Mouse (Mus musculus) CH12.LX (cell line): ENCODE data around the gene Prodh2. TPM values are rescaled to one million over a fixed set of nuclear protein-coding genes. Genes with fewer than 3 reads are reported as not detected.

ENCODE experiments used
- DNase-seq: peaks from one replicate; pipeline ENCODE4 v3.0.0-alpha.2; 2013; ENCODE audit errors: extremely low read depth
- H3K27ac ChIP-seq: 2 replicates; pipeline ENCODE4 v1.5.1; 2012; ENCODE audit warnings: low read depth, mild to moderate bottlenecking, control low read depth, moderate library complexity; ENCODE audit not compliant: insufficient read depth
- H3K27me3 ChIP-seq: replicated peaks from 2 replicates; pipeline ENCODE3; 2012; ENCODE audit warnings: inconsistent platforms
- H3K36me3 ChIP-seq, 2 experiments: replicated peaks in 1 of 2; 2 replicates each; pipeline versions ENCODE3 to v1.6.1; 2012; ENCODE audit warnings: inconsistent platforms in 1 of 2, low read length in 1 of 2, mild to moderate bottlenecking in 1 of 2, mixed read lengths in 1 of 2, moderate library complexity in 1 of 2; ENCODE audit not compliant: control insufficient read depth in 1 of 2, insufficient read depth in 1 of 2
- H3K4me1 ChIP-seq, 2 experiments: 2 replicates each; pipeline ENCODE4 v1.6.1; 2012; ENCODE audit warnings: inconsistent platforms in 1 of 2, moderate library complexity in 1 of 2; ENCODE audit not compliant: insufficient read depth in 2 of 2, control insufficient read depth in 1 of 2
- H3K4me2 ChIP-seq: 2 replicates; pipeline ENCODE4 v1.6.1; 2012; ENCODE audit warnings: low read depth, mild to moderate bottlenecking, control low read depth; ENCODE audit not compliant: poor library complexity, insufficient read depth, severe bottlenecking
- H3K4me3 ChIP-seq, 3 experiments: fragments of 150-350 bp in 1 of 3; sonication (generic) in 1 of 3; replicated peaks in 1 of 3; 2 replicates each; pipeline versions ENCODE3 to v1.5.1; 2011 to 2012; ENCODE audit warnings: low read depth in 2 of 3, low read length in 2 of 3, mild to moderate bottlenecking in 2 of 3, moderate library complexity in 2 of 3, control low read depth in 1 of 3, improper control_type of control experiment in 1 of 3, inconsistent platforms in 1 of 3, mixed read lengths in 1 of 3; ENCODE audit not compliant: poor library complexity in 1 of 3
- H3K79me2 ChIP-seq: replicated peaks from 2 replicates; pipeline ENCODE4 v1.6.1; 2012; ENCODE audit warnings: mild to moderate bottlenecking, moderate library complexity; ENCODE audit not compliant: control insufficient read depth, poor library complexity, insufficient read depth, severe bottlenecking; ENCODE audit errors: extremely low read depth
- H3K9ac ChIP-seq: 2 replicates; pipeline ENCODE4 v1.6.1; 2012; ENCODE audit warnings: low read depth, mild to moderate bottlenecking, control low read depth, moderate library complexity; ENCODE audit not compliant: insufficient read depth
- H3K9me3 ChIP-seq: replicated peaks from 2 replicates; pipeline ENCODE3; 2012; ENCODE audit warnings: low read length, inconsistent platforms, mixed read lengths
- BHLHE40 ChIP-seq: IDR thresholded peaks from 2 replicates; pipeline ENCODE4 v1.6.1; 2011; ENCODE audit warnings: mild to moderate bottlenecking, low read depth, low read length, improper control_type of control experiment
- CHD2 ChIP-seq: IDR thresholded peaks from 2 replicates; pipeline ENCODE4 v1.6.1; 2011; ENCODE audit warnings: low read length, improper control_type of control experiment
- CTCF ChIP-seq, 2 experiments: IDR thresholded peaks in 1 of 2; conservative IDR thresholded peaks in 1 of 2; 2 replicates each; pipeline ENCODE4 v1.5.1; 2011 to 2012; ENCODE audit warnings: low read depth in 2 of 2, low read length in 2 of 2, improper control_type of control experiment in 1 of 2, inconsistent platforms in 1 of 2, mild to moderate bottlenecking in 1 of 2, moderate library complexity in 1 of 2
- ELF1 ChIP-seq: IDR thresholded peaks from 2 replicates; pipeline ENCODE4 v1.6.1; 2014; ENCODE audit warnings: low read depth, mild to moderate bottlenecking, inconsistent platforms, low read length, improper control_type of control experiment
- KAT2A ChIP-seq: IDR thresholded peaks from 2 replicates; pipeline ENCODE4 v1.6.1; 2012; ENCODE audit warnings: low read length, improper control_type of control experiment, inconsistent platforms; ENCODE audit not compliant: insufficient replicate concordance
- MAX ChIP-seq: IDR thresholded peaks from 2 replicates; pipeline ENCODE4 v1.6.1; 2011; ENCODE audit warnings: low read length, improper control_type of control experiment
- NRF1 ChIP-seq: IDR thresholded peaks from 2 replicates; pipeline ENCODE4 v1.6.1; 2014; ENCODE audit warnings: low read depth, mild to moderate bottlenecking, inconsistent platforms, low read length, improper control_type of control experiment, moderate library complexity
- PAX5 ChIP-seq: IDR thresholded peaks from 2 replicates; pipeline ENCODE4 v1.6.1; 2012; ENCODE audit warnings: low read length, inconsistent platforms, mixed read lengths
- RAD21 ChIP-seq: IDR thresholded peaks from 2 replicates; pipeline ENCODE4 v1.6.1; 2011; ENCODE audit warnings: low read depth, mild to moderate bottlenecking, low read length, improper control_type of control experiment, moderate library complexity
- SIN3A ChIP-seq: IDR thresholded peaks from 2 replicates; pipeline ENCODE4 v1.6.1; 2012; ENCODE audit warnings: low read length, improper control_type of control experiment, inconsistent platforms
- TBP ChIP-seq: conservative IDR thresholded peaks from 2 replicates; pipeline ENCODE4 v1.6.1; 2011; ENCODE audit warnings: low read depth, low read length, improper control_type of control experiment
- USF1 ChIP-seq: IDR thresholded peaks from 2 replicates; pipeline ENCODE4 v1.6.1; 2014; ENCODE audit warnings: low read depth, mild to moderate bottlenecking, inconsistent platforms, low read length, improper control_type of control experiment
- USF2 ChIP-seq: conservative IDR thresholded peaks from 2 replicates; pipeline ENCODE4 v1.6.1; 2011; ENCODE audit warnings: low read depth, low read length, improper control_type of control experiment
- dilution Hi-C: fragments of 300-500 bp; cut with MboI; formaldehyde crosslinking; loops from 2 replicates; pipeline ENCODE4 v1.14.3; 2020; ENCODE audit warnings: low sequenced_read_pairs; ENCODE audit not compliant: extremely low pct_unique_long_range_greater_than_20kb, extremely low pct_ligation_motif_present
- in situ Hi-C: fragments of 300-500 bp; cut with MboI; formaldehyde crosslinking; loops from 3 replicates; pipeline ENCODE4 v1.14.3; 2019; ENCODE audit warnings: low sequenced_read_pairs, low pct_ligation_motif_present, low pct_unique_long_range_greater_than_20kb, mixed read lengths
- polyA plus RNA-seq: library from polyadenylated mRNA; unstranded; fragments of >175 nt; gene quantifications from 2 replicates; pipeline ENCODE4 v1.2.1, GENCODE M21; 2012; ENCODE audit warnings: low read depth; ENCODE audit not compliant: insufficient read length
- total RNA-seq, 2 experiments: library from RNA; depleted of rRNA; stranded (reverse); fragments of 300-350 nt in 1 of 2; fragments of >200 nt in 1 of 2; gene quantifications; 2 replicates each; pipeline ENCODE4 v1.2.3; 2012 to 2014

The Prodh2 gene
- total and polyA plus RNA-seq, 3 experiments = not detected

DNA sequence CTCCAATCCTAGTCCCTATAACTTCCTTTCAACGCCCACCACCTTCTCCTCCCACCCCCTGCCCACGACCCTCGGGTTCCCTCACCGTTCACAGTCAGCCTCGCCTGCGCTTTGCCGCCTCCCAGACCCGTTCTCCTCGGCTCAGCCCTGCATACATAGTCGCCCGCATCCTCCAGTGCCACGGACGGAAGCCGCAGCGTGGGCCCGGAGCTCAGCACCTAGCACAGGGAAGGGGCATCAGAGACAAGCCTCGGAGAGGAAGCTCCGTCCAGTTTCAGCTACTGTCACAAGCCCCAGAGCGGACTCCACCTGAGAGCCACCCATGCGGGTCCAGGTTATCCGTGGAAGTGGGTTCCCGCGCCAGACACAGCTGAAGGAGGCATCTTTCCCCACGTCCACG, 40.1 kb upstream of the Prodh2 start:
- no peak for DNase-seq
- Histone ChIP-seq H3K4me2 (peak overlapping the region; percentile 70), H3K27ac (no peak overlapping the region), H3K36me3 (no peaks in the 10 kb centered on the region), H3K79me2 (no peaks in the 10 kb centered on the region), H3K9ac (no peak overlapping the region), H3K9me3 (peaks cover under 1% of the 10 kb centered on the region), H3K4me3 (peak overlapping the region in 1 of 3 experiments; percentile 11), H3K4me1 (peaks cover 16 to 31% of the 10 kb centered on the region in 2 experiments), H3K27me3 (peaks cover 84% of the 10 kb centered on the region)
- no peak for TF ChIP-seq PAX5
- no peak for TF ChIP-seq KAT2A
- no peak for TF ChIP-seq NRF1
- TF ChIP-seq USF2 = no peak
- no peak for TF ChIP-seq RAD21
- no peak for TF ChIP-seq MAX
- TF ChIP-seq USF1 = no peak
- TF ChIP-seq ELF1 = no peak
- TF ChIP-seq CHD2 = no peak
- dilution Hi-C loops = no loop called here
- in situ Hi-C loops = no loop called here

DNA sequence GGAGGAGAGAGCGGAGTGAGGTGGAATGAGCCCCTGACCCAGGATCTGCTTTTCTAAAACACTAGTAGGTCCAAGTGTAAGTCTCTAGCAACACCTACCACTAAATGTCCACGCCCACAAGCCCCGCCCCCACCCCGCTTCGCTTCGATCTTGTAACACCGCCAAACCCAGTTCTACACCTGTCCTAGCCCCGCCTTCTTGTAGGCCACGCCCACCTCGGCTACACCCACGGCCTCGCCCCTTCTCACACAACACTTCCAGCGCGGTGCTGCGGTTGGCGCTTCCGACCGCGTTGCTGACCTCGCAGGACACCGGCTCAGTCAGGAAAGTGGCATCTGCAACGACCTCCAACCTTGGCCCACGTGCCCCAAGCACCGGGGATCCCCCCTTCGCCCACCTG, 39.7 kb upstream of the Prodh2 start:
- dilution Hi-C loops = no loop called here
- Histone ChIP-seq H3K9ac (no peak overlapping the region), H3K4me3 (peak overlapping the region in 1 of 3 experiments; percentile 16), H3K79me2 (no peaks in the 10 kb centered on the region), H3K27ac (no peak overlapping the region), H3K4me2 (peak overlapping the region; percentile 70), H3K4me1 (peaks cover 16 to 31% of the 10 kb centered on the region in 2 experiments), H3K36me3 (no peaks in the 10 kb centered on the region), H3K27me3 (peaks cover 87% of the 10 kb centered on the region), H3K9me3 (no peaks in the 10 kb centered on the region)
- DNase-seq = peak; percentile 61
- in situ Hi-C loops = no loop called here
- TF ChIP-seq MAX (0 out of 2 replicates have a peak, but pooled peaks have one; percentile 25), BHLHE40 (peak; percentile 65), SIN3A (0 out of 2 replicates have a peak, but pooled peaks have one; percentile 36), ELF1 (no peak), KAT2A (no peak), CTCF (conservative IDR thresholded peaks at IDR 0.05 in 1 of 2, IDR thresholded peaks at IDR 0.05 in 1 of 2; ENCODE audit: low read depth in 2 of 2, low read length in 2 of 2) (no peak)

DNA sequence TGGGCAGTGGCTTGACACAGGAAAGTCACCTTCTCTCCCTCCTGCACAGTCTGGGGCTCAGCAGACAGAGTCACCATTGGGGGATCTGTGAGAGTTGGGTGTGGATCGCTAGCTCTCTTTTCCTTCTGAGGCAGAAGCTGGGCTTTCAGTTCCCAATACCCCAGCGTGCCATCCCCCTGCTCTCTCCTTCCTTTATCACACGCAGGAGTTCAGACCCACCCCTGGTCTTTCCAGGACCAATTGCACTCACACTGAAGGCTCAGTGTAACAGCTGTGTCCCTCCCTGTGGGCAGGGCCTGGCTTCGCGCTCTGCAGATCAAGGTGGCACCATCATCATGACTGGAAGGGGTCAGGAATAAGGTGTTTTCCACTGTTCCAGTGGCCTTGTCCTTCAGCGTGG, 39.2 kb upstream of the Prodh2 start:
- no peak overlapping the region for H3K9ac ChIP-seq
- peaks cover 16 to 31% of the 10 kb centered on the region in 2 experiments for H3K4me1 ChIP-seq
- H3K4me3 ChIP-seq = no peak overlapping the region
- peaks cover 90% of the 10 kb centered on the region for H3K27me3 ChIP-seq
- H3K79me2 ChIP-seq = no peaks in the 10 kb centered on the region
- TF ChIP-seq RAD21 = no peak
- TF ChIP-seq CHD2 = no peak
- TF ChIP-seq USF2 = no peak
- TF ChIP-seq TBP = no peak
- dilution Hi-C loops (no loop called here), in situ Hi-C loops (no loop called here)
- no peak for DNase-seq
- H3K27ac ChIP-seq = no peak overlapping the region
- no peaks in the 10 kb centered on the region for H3K9me3 ChIP-seq
- no peaks in the 10 kb centered on the region for H3K36me3 ChIP-seq
- peak overlapping the region; percentile 70 for H3K4me2 ChIP-seq
